Comparison of ENCODE assay signal across 44 mouse cellular contexts in the genomic region with DNA sequence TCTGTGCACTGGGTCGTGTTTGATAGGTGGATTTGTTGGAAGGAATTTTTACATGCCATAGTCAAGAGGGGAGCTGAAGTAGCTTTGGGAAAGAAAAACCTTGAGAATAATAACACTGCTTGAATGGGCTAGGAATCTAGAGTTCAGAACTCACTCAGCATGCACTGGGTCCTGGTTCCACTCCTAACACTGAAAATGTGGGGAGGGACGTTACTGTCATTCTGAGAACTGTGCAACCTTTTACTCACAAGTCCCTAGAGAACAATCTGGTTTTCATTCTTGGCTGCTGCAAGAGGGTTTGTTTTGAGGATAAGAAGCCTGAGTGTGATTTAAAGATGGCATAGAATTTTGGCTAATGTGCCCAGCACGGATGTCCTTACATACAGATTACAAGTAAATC. TPM values are rescaled to one million over a fixed set of nuclear protein-coding genes. Genes with fewer than 3 reads are reported as not detected.
"Had no signal": no experiment of that assay in that cellular context is flagged by ENCODE, and none has a peak within 500 bp of the region (broad histone marks: within the 10 kb centered on the region; RNA-seq: fewer than 3 reads in every experiment).

No protein-coding gene starts in this region.

- H3K27me3 ChIP-seq: heart, embryonic 12.5 days; heart, embryonic 13.5 days; heart, embryonic 15.5 days; hindbrain, embryonic 12.5 days; hindbrain, embryonic 13.5 days; hindbrain, embryonic 15.5 days; intestine, embryonic 15.5 days; kidney, embryonic 15.5 days had no signal

- H3K4me2 ChIP-seq: heart, embryonic 12.5 days; heart, embryonic 13.5 days; heart, embryonic 15.5 days; hindbrain, embryonic 12.5 days; hindbrain, embryonic 13.5 days; hindbrain, embryonic 14.5 days; hindbrain, embryonic 15.5 days; intestine, embryonic 15.5 days; kidney, embryonic 15.5 days had no signal

- H3K27ac ChIP-seq: heart, embryonic 13.5 days; heart, embryonic 15.5 days; hindbrain, embryonic 10.5 days; hindbrain, embryonic 12.5 days; hindbrain, embryonic 13.5 days; hindbrain, embryonic 14.5 days; hindbrain, embryonic 15.5 days; hindbrain, postnatal 0 days; intestine, embryonic 15.5 days; kidney, embryonic 15.5 days; kidney, postnatal 0 days; layer of hippocampus, adult 2 months; left cerebral cortex, adult 2 months had no signal

- H3K9me3 ChIP-seq: heart, embryonic 12.5 days; heart, embryonic 13.5 days; heart, embryonic 15.5 days; hindbrain, embryonic 10.5 days; hindbrain, embryonic 12.5 days; hindbrain, embryonic 13.5 days; hindbrain, embryonic 15.5 days; intestine, embryonic 15.5 days; kidney, embryonic 15.5 days had no signal

- DNase-seq: heart, postnatal 10 days; heart, postnatal 14 days; heart, postnatal 36 days; heart, postnatal 4 days; kidney, adult 11 months; kidney, adult 18-20 months; kidney, adult 2 months; kidney, adult 8-10 months; kidney, adult 9 months; kidney, postnatal 10 days; kidney, postnatal 14 days; kidney, postnatal 25 days; kidney, postnatal 36 days; kidney, postnatal 4 days; layer of hippocampus, adult 9-11 months; layer of hippocampus, postnatal 36 days had no signal

- H3K4me3 ChIP-seq: heart, embryonic 12.5 days; heart, embryonic 13.5 days; heart, embryonic 15.5 days; hindbrain, embryonic 10.5 days; hindbrain, embryonic 12.5 days; hindbrain, embryonic 13.5 days; hindbrain, embryonic 15.5 days; intestine, embryonic 15.5 days; kidney, embryonic 15.5 days; layer of hippocampus, adult 2 months; left cerebral cortex, adult 2 months had no signal

- H3K4me1 ChIP-seq: heart, embryonic 12.5 days; heart, embryonic 13.5 days; heart, embryonic 15.5 days; hindbrain, embryonic 12.5 days; hindbrain, embryonic 13.5 days; hindbrain, embryonic 15.5 days; intestine, embryonic 15.5 days; kidney, embryonic 15.5 days had no signal

- H3K36me3 ChIP-seq: heart, embryonic 12.5 days; heart, embryonic 13.5 days; heart, embryonic 15.5 days; hindbrain, embryonic 10.5 days; hindbrain, embryonic 12.5 days; hindbrain, embryonic 13.5 days; hindbrain, embryonic 15.5 days; intestine, embryonic 15.5 days; kidney, embryonic 15.5 days had no signal

- H3K9ac ChIP-seq: heart, embryonic 12.5 days; heart, embryonic 13.5 days; heart, embryonic 15.5 days; hindbrain, embryonic 12.5 days; hindbrain, embryonic 13.5 days; hindbrain, embryonic 14.5 days; hindbrain, embryonic 15.5 days; intestine, embryonic 15.5 days; kidney, embryonic 15.5 days had no signal

RNA-seq across cellular contexts. Expression of a gene that starts 49.7 kb away (rescaled TPM):
- total RNA-seq: heart, postnatal 10 days; heart, postnatal 14 days; heart, postnatal 25 days; heart, postnatal 36 days; heart, postnatal 4 days; hematopoietic stem cell, adult 5-6 weeks; hindbrain, postnatal 0 days; layer of hippocampus, adult 18-20 months; layer of hippocampus, postnatal 10 days; layer of hippocampus, postnatal 36 days; left cerebral cortex, adult 18-20 months; left cerebral cortex, adult 8-10 months had no signal
- polyA plus RNA-seq: heart, embryonic 12.5 days; heart, embryonic 13.5 days; heart, embryonic 14.5 days; heart, postnatal 0 days; hindbrain, embryonic 10.5 days; hindbrain, embryonic 11.5 days; hindbrain, embryonic 14.5 days; hindbrain, postnatal 0 days; inflammation-experienced regulatory T-cells, adult 6 months; intestine, embryonic 14.5 days; intestine, postnatal 0 days; kidney, embryonic 15.5 days; kidney, embryonic 16.5 days; large intestine, adult 2 months had no signal
